Mouse (Mus musculus): Measurements from ENCODE around the gene Noc2l. TPM values are rescaled to one million over a fixed set of nuclear protein-coding genes. Genes with fewer than 3 reads are reported as not detected.

Gene Noc2l
- 15.7 TPM for polyA plus RNA-seq (2017; shearing (Covaris generic))

GRCm38 (mm10) chr4:156235808-156236533, at the start of gene Noc2l:
Gene Noc2l (plus strand): TSS chr4:156236010.

DNA sequence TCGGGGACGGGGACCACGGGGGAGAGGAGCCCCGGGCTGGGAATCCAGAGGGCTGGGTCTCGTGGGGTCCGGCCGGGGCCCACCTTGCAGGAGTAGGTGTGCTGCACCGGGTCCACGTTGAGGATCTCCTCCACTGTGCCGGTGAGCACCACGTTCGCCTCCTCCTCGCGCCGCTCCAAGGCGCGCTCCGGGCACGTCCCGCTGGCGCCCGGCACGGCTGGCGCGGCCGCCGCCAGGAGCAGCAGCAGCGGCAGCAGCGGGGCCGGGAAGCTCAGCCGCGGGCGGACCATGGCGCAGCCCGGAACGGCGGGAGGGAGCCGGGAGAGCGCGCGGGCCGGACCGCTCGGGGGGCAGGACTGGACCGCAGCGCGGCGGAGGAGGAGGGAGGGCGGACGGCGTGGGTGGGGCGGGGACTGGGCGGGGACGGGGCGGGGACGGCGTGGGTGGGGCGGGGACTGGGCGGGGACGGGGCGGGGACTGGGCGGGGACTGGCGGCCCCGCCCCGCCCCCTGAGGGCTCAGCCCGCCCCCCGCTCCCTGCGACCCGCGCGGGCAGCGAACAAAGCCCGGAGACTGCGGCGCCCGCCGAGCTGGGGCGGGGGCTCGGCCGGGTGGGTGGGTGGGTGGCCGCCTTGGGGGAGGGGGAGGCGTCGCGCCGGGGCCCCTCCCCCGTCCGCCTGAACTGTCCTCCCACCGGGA, 38.5 kb upstream of the Noc2l start, which contains the start of gene Agrn:
TSS of gene Agrn (minus strand) at position 358 of the 698 bp plus-strand sequence.

GRCm38 (mm10) chr4:156200623-156201475, 35.0 kb upstream of the Noc2l start, which contains the start of gene Isg15:
Gene Isg15 (minus strand): TSS chr4:156200818.

DNA sequence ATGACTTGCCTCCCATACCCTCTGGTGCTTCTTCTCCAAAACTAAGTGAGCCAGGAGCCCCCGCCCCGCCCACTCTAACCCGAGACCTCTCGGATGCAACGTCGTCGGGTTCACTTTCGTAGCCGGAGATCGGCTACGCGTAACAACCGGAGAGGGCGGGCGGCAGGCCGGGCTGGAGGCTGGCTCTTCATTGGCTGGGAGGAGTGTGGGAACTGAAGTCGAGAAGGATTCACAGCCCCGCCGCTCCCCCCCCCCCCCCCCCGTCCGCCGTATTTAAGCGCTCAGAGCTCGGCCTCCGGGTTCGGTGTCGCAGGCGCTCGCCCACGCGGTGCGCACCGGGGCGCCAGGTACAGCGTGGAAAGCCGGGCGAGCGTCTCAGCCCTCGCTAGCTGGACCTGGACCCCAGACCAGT, 32.8 kb upstream of the Noc2l start, which contains the start of gene AW011738:
TSS of gene AW011738 (plus strand) at position 304 of the 412 bp plus-strand sequence.

DNA sequence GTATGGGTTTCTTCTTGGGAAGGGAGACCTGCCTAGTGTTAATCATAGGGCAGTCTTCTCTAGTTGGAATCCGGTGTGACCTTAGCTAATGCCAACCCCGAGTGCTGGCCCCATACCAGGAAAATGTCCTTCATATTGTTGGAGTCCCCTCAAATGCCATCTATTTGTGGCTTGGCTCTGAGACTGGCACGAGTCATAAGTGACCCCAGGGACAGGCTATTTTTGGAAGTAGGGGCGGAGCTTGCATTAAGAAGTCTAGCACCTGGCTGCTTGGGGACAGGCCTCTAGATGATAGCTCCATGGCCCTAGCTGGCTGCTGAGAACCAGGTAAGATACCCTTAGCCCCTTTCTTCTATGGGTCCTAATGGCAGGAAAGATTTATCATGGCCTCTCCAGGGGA, 20.2 kb upstream of the Noc2l start, which contains the start of gene Perm1:
TSS of gene Perm1 (plus strand) at position 220 of the 400 bp plus-strand sequence.

GRCm38 (mm10) chr4:156234701-156235213, 1.1 kb upstream of the Noc2l start, which contains the start of gene Plekhn1:
Gene Plekhn1 (minus strand): TSS chr4:156234857.

GRCm38 (mm10) chr4:156255078-156255839, 19.4 kb downstream of the Noc2l start, which contains the start of gene Samd11:
Gene Samd11 (minus strand): TSS chr4:156255657.

Other genes with a start within 250 kb of the Noc2l start
- 1.3 TPM for gene B3galt6, start 243.4 kb upstream of the Noc2l start, polyA plus RNA-seq (2017; shearing (Covaris generic))
- gene Sdf4, start 243.1 kb upstream of the Noc2l start, polyA plus RNA-seq (2017; shearing (Covaris generic)) = 591 TPM
- gene Tnfrsf4, start 222.2 kb upstream of the Noc2l start, polyA plus RNA-seq (2017; shearing (Covaris generic)) = 998 TPM
- 855 TPM for gene Tnfrsf18, start 209.8 kb upstream of the Noc2l start, polyA plus RNA-seq (2017; shearing (Covaris generic))
- 0.20 TPM for gene Ttll10, start 176.6 kb upstream of the Noc2l start, polyA plus RNA-seq (2017; shearing (Covaris generic))
- 43.2 TPM for gene 9430015G10Rik, start 126.0 kb upstream of the Noc2l start, polyA plus RNA-seq (2017; shearing (Covaris generic))
- gene Rnf223, start 105.5 kb upstream of the Noc2l start, polyA plus RNA-seq (2017; shearing (Covaris generic)) = 0.18 TPM
- gene Agrn, start 38.5 kb upstream of the Noc2l start, polyA plus RNA-seq (2017; shearing (Covaris generic)) = 1.1 TPM
- gene Isg15, start 35.2 kb upstream of the Noc2l start, polyA plus RNA-seq (2017; shearing (Covaris generic)) = 58.5 TPM
- 23.6 TPM for gene AW011738, start 32.7 kb upstream of the Noc2l start, polyA plus RNA-seq (2017; shearing (Covaris generic))
- gene Perm1, start 20.1 kb upstream of the Noc2l start, polyA plus RNA-seq (2017; shearing (Covaris generic)) = 2.1 TPM
- 7.4 TPM for gene Plekhn1, start 1.2 kb upstream of the Noc2l start, polyA plus RNA-seq (2017; shearing (Covaris generic))
- 5.2 TPM for gene Samd11, start 19.6 kb downstream of the Noc2l start, polyA plus RNA-seq (2017; shearing (Covaris generic))
- not detected for gene Vmn2r-ps159, start 95.1 kb downstream of the Noc2l start, polyA plus RNA-seq (2017; shearing (Covaris generic))